Mouse (Mus musculus) heart, adult 18-20 months (tissue): ENCODE results near the gene Hspa1a. TPM values are rescaled to one million over a fixed set of nuclear protein-coding genes. Genes with fewer than 3 reads are reported as not detected.
"Not testable (repeated sequence)": the region's sequence is repeated elsewhere in the genome, so short reads cannot be mapped to it uniquely, and the experiment has no call there.

Source experiments
- DNase-seq, 2 experiments: peaks; one replicate each; pipeline ENCODE4 v3.0.0; 2021 to 2022; ENCODE audit warnings: mixed read lengths in 1 of 2
- long read RNA-seq, 2 experiments: library from polyadenylated mRNA; stranded (forward); transcript quantifications; one replicate each; pipeline ENCODE4 v2.0.0; 2021
- total RNA-seq, 2 experiments: library from RNA; stranded (reverse); gene quantifications; 2 replicates each; pipeline ENCODE4 v1.2.3; 2021

Gene Hspa1a
- total RNA-seq, result 10 to 100 TPM; 17.5 to 41.5 TPM
- long read RNA-seq, experiment 1, transcript Hspa1a-201 (1 exons, 2,967 nt), result major isoform, 6 of 6 reads
- long read RNA-seq, experiment 1, partial matches to known transcripts, result 0 of 6 reads
- long read RNA-seq, experiment 1, other reads (novel, unspliced or antisense), result 0 of 6 reads
- long read RNA-seq, experiment 2, transcript Hspa1a-201 (1 exons, 2,967 nt), result major isoform, 7 of 7 reads
- long read RNA-seq, experiment 2, partial matches to known transcripts, result 0 of 7 reads
- long read RNA-seq, experiment 2, other reads (novel, unspliced or antisense), result 0 of 7 reads

- DNase-seq, result peak; percentile 96 to 97
These were observed at the start of gene Hspa1a, which contains the start of gene Hspa1l for GRCm38 (mm10) chr17:34972069-34972749. Gene Hspa1a, minus strand, starts transcription at chr17:34972156. Gene Hspa1l, plus strand, starts transcription at chr17:34972703.

GRCm38 (mm10) chr17:35021163-35021808 lies 49.3 kb upstream of the Hspa1a start:
- peak; percentile 87 to 96 for DNase-seq

GRCm38 (mm10) chr17:35020551-35020950 lies 48.6 kb upstream of the Hspa1a start:
- DNase-seq, result no peak

DNA sequence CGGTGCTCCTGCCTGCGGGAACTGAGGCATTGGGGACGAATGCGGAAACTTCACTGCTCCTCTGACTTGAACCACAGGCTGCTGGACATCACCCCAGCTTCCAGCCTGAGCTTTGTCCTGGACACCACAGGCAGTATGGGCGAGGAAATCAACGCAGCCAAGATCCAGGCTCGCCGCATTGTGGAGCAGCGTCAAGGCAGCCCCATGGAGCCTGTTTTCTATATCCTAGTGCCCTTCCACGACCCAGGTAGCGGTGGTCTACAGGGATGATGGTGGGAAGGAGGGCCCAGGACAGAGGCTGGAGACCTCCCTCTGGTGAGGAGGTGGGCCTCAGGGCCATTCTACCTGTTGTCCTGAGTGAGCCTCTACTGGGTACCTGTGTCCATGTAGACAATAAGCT lies 47.9 kb upstream of the Hspa1a start:
- no peak for DNase-seq

DNA sequence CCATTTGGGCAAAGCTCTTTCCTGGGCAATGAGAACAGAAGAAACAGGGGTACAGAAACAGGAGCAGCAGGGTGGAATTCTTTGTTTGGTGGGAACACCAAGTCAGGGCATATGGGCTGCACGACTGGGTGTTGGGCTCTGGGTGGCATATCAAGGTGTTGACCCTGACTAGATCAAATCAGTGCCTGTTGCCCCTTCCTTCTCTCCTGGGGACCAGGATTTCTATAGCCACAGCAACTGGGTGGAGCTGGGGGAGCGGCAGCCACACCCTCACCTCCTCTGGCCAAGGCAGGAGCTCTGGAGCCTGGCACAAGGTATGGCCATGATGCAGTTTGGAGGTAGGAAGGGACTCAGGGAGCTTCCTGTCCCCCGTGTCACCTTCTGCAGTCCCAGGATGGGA lies 46.2 kb upstream of the Hspa1a start:
- DNase-seq, result no peak

GRCm38 (mm10) chr17:35017706-35018030 lies 45.7 kb upstream of the Hspa1a start:
- no peak for DNase-seq

DNA sequence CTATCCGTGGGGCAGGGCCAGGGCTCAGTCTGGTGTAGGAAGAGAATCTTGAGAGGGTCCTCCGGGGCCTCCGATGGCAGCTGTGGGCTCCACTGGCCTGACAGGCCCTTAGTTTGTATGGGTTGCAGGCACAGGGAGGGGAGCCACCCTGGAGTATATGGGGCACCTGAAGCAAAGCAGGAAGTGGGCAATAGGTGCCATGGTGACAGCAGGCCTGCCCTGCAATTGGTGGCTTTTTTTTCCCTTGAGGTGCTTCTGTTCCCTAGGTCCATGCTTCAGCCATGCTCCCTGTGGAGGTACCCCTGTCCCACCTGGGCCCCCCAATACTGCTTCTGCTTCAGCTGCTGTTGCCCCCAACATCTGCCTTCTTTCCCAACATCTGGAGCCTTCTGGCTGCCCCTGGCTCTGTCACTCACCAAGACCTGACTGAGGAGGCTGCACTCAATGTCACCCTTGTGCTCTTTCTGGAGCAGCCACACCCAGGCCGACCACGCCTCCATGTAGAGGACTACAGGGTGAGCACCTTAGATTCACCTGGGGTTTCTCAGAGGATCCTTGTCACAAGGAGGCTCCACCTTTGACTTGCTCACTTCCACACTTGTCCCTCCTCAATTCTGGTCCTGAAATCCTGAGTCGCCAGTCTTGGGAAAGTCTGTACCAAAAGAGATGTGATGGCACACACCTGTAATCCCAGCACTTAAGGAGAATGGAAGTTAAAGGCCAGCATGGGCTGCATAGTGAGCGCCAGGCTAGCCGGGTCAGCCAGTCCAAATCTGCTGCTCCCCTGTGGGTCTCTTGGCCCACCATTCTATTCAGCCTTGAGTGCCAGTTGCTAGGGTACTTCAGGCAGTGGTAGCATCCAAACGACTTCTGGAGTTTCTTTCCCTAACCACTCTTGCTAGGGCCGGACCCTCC lies 45.1 kb upstream of the Hspa1a start:
- no peak for DNase-seq

DNA sequence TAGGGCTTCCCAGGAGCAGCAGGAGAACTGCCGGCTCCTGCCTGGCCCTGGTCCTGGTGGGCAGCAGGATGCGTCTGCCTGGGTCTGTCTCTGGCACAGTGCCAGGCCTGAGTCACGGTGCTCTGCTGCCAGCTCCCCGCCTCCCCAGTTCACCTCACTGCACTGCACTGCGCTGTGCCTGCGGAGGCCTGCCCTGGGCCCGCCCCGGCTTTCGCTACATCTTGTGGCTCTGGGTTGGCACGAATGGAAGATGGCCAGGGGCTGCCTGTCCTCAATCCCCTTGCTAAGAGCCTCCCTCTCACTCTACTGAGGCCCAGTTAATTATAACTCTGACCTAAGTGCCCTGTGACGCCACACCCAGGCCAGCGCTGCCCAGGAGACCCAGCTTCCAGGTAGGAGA lies 44.4 kb upstream of the Hspa1a start, which contains the start of gene Vwa7:
Gene Vwa7 (plus strand): TSS at position 204 of the 400 bp plus-strand sequence.
- peak; percentile 48 to 57 for DNase-seq

GRCm38 (mm10) chr17:35015296-35015695 lies 43.3 kb upstream of the Hspa1a start:
- DNase-seq, result no peak

- no peak for DNase-seq
These were observed 41.3 kb upstream of the Hspa1a start for GRCm38 (mm10) chr17:35013221-35013620.

DNA sequence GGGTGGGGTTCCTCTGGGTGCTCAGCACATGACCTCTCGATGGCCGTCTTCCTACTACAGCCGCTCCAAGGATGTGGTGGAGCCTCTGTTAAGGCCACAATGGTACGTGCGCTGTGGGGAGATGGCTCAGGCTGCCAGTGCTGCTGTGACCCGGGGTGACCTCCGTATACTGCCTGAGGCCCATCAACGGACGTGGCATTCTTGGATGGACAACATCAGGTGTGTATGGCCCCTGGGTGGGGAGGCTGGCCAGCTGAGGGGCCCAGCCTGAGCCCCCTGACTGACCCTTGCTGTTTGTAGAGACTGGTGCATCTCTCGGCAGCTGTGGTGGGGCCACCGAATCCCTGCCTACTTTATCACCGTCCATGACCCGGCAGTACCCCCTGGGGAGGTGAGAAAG lies 40.5 kb upstream of the Hspa1a start:
- DNase-seq, result no peak

- no peak for DNase-seq
These were observed 39.5 kb upstream of the Hspa1a start for GRCm38 (mm10) chr17:35011440-35011839.

DNA sequence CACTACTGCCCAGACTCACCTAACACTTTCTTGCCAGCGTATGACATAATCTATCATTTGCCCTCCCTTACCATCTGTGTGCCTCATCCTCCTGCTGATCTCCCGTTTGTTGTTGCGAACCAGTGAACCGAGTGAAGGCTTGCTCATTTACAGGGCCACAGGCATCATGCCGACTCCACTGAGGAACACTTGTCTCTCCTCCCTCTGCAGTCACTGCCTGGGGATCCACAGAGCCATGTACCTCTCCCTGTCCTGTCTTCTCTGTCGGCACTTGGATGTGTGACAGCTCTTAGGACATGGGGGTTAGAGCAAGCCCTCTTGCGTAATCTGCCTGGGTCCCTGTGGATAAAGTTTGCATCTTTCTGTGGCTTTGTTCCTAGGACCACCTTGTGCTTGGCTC lies 37.6 kb upstream of the Hspa1a start:
- DNase-seq, result no peak

- DNase-seq, result no peak
These were observed 35.5 kb upstream of the Hspa1a start for GRCm38 (mm10) chr17:35007387-35007991.

GRCm38 (mm10) chr17:35005902-35006301 lies 33.9 kb upstream of the Hspa1a start:
- not testable (repeated sequence) for DNase-seq

DNA sequence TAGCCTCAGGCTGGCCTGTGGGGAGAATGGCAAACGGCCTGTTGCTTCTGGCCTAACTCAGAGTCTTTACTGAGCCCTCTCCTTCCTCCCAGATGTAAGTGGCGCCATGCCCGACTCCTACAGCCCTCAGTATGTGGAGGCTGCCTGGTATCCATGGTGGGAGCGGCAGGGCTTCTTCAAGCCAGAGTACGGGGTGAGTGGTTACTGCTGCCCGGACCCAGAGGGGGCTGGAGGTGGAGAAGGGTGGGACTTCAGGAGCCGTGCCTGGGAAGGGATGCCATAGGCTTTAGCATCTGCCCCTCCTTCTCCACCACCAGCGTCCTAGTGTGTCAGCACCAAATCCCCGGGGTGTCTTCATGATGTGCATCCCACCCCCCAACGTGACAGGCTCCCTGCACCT lies 33.2 kb upstream of the Hspa1a start:
- DNase-seq, result no peak

DNA sequence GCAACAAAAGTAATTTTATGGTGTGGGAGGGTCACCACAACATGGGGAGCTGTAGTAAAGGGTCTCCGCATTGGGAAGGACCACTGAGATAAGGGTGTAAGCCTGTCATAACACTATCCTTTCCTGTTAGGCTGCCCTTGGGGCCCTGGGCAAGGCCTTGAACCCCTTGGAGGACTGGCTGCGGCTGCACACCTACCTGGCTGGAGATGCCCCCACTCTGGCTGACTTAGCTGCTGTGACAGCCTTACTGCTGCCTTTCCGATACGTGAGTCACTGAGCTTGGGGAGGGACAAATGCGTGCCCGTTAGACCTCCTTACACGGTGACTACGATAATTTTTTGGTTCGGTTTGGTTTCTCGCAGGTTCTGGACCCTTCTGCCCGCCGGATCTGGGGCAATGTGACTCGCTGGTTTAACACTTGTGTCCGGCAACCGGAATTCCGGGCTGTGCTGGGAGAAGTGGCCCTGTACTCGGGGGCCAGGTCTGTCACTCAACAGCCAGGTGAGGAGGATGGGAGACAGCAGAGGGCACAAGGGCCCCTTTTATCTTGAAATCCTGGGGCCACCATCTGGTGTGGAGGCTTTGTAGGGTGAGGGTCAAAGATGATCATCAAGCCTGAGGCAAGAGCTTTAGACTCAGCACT lies 32.2 kb upstream of the Hspa1a start:
- no peak for DNase-seq

DNA sequence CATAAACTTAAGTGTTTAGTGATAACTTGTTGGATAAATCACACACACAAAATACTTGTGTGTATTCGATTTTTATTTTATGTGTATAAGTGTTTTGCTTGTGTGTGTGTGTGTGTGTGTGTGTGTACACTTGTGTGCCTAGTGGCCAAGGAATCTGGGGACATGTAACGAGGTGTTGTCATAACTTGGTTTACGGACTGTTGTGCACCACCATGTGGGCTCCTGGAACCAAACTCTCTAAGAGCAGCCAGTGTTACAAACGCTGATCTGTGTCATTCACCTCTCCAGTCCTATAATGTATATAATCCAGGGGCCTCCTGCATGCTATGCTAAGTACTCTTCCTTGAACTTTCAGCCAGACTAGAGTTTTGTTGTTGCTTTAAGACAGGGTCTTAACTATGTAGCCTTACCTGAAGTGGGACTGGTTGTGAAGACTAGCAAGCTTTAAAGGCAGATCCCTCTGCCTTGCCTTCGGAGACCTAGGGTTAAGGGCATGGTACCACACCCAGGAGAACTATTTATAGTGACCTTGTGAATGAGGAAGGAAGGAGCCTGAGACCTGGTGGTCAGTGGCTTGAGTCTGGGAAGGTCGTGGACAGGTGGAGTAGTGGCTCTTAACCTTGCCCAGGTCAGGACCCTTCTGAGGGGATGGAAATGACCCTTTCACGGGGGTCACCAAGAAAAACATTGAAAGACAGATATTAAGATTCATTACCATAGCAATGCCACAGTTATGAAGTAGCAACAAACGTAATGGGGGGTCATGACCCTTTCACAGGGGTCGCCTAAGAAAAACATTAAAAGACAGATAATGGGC lies 31.3 kb upstream of the Hspa1a start:
- no peak for DNase-seq

- DNase-seq, result no peak
These were observed 30.4 kb upstream of the Hspa1a start for GRCm38 (mm10) chr17:35002153-35002865.
